ENCODE assay signal across 14 mouse cellular contexts in genomic region chr16:30658921-30659320, GRCm38 (mm10).
"Had no signal": no experiment of that assay in that cellular context is flagged by ENCODE, and none has a peak within 500 bp of the region (broad histone marks: within the 10 kb centered on the region; RNA-seq: fewer than 3 reads in every experiment).

No protein-coding gene starts in this region.

- DNase-seq: cerebellum, postnatal 10 days; cerebellum, postnatal 14 days; cerebellum, postnatal 25 days; cerebellum, postnatal 36 days; embryo, embryonic 11 days; forebrain, postnatal 0 days; gastrocnemius, adult 2 months; gastrocnemius, postnatal 10 days; gastrocnemius, postnatal 14 days; gastrocnemius, postnatal 25 days; gastrocnemius, postnatal 36 days; heart, adult 11 months; heart, adult 18-20 months; heart, adult 2 months had no signal
